Mouse (Mus musculus) megakaryocyte, embryonic 14.5 days (primary cell): ENCODE results near the gene Mettl16.

Experiments
- FLI1 ChIP-seq: IDR thresholded peaks from 2 replicates; pipeline ENCODE4 v1.6.1; 2012; ENCODE audit warnings: low read length, inconsistent platforms, mixed read lengths
- GATA1 ChIP-seq: IDR thresholded peaks from 3 replicates; pipeline ENCODE4 v1.6.1; 2012; ENCODE audit warnings: mixed read lengths, low read length, inconsistent platforms, borderline replicate concordance

DNA sequence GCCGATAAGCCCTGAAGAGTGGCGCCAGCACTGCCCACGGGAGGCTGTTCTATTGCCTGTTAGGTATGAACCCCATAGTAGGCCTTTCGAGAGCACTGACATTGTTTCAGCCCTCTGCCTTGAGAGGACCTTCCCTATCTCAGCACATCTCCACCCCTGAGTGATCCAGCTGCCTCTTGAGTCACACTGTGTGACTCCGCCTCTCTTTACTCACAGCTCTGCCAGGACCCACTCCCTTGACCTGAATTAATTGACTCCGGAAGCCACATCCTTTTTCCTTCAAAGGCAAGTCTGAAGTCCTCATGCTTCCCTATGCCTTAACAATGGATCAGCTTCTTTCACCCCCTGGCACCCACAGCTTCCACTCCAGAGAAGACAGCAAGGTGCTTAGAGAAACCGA lies 55.5 kb downstream of the Mettl16 start:
- TF ChIP-seq GATA1: no peak
- TF ChIP-seq FLI1: no peak
